Mouse (Mus musculus): Measurements from ENCODE around the gene Arid5a.

Gene Arid5a

DNA sequence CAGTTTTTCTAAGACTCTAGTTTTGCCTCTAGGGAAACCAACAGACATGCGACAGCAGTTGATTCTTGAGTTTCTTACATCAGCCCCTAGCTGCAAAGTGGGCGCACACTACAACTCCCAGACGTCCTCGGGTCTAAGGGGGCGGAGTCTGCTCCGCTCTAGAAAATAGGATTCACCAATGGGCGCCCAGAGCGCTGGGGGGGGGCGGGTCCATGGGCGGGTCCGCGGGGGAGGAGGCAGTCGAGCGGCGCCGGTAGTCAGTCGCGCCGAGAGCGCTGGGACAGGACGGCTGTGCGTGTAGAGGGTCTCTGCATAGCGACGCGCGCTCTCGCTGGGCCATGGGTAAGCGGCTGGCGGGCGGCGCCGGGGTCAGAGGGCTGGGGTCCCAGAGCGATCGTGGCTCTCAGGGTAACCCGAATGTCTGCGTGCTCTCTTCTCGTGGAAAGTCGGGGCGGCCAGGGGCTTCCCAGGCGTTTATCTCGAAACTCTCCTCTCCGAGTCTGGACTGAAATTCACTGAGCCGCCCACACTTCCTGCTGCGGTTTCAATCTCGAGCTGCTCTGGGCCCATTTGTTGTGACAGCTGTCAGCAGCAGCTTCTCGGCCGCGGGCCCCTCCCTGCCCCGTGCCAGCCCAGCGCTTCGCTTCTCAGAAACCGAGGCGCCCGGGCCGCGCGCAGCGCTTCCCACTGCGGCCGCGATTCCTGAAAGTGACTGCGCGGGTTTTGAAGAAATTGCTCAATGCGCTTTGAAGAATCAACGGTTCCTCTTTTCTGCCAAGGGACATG, at the start of gene Arid5a:
Gene Arid5a, plus strand, starts transcription at position 239 of the 786 bp plus-strand sequence.
- peak; percentile 92 to 93 for DNase-seq (ENCODE audit: low spot score in 2 of 2)

DNA sequence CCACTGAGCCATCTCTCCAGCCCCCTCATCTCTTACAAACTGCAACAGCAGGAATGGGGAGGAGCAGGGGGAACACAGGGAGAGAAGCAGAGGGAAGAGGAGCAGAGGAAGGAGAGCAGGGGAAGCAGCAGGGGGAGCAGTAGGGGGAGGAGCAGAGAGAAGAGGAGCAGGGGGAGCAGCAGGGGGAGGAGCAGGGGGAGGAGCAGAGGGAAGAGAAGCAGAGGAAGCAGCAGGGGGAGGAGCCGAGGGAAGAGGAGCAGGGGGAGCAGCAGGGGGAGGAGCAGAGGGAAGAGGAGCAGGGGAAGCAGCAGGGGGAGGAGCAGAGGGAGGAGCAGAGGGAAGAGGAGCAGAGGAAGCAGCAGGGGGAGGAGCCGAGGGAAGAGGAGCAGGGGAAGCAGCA, 48.9 kb upstream of the Arid5a start:
- DNase-seq (ENCODE audit: low spot score in 2 of 2): no peak

DNA sequence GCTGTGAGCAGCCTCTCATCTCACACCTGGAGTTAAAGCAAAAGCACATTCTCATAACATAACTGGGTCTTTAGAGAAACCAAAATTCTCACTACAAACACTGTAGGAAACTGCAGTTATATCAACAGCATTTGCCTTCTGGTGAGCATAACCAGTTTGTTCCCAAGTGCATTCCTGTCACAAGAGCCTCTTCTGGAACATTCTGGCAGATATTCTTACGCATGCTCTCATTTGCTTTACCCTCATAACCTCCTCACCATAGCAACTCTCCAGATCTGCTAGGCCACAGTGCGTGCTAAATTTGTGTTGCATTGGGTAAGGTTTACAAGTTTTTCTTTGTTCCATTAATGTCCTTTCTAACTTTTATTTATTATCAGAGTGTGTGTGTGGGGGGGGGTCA, 48.3 kb upstream of the Arid5a start:
- DNase-seq (ENCODE audit: low spot score in 2 of 2): no peak

DNA sequence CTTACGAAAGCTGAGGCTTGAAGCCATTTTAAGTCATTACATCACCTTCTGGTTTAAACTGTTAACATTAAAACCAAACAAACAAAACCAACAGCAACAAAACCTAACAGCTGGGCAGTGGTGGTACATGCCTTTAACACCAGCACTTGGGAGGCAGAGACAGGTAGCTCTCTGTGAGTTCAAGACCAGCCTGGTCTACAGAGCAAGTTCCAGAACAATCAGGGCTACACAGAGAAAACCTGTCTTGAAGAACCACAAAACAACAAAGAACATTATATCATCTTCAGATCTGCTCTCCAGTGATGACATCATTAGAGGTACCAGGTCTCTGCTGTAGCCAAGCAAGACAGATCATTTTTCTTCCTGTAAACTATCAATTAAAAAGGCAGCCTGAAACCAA, 47.1 kb upstream of the Arid5a start:
- no peak for DNase-seq (ENCODE audit: low spot score in 2 of 2)

DNA sequence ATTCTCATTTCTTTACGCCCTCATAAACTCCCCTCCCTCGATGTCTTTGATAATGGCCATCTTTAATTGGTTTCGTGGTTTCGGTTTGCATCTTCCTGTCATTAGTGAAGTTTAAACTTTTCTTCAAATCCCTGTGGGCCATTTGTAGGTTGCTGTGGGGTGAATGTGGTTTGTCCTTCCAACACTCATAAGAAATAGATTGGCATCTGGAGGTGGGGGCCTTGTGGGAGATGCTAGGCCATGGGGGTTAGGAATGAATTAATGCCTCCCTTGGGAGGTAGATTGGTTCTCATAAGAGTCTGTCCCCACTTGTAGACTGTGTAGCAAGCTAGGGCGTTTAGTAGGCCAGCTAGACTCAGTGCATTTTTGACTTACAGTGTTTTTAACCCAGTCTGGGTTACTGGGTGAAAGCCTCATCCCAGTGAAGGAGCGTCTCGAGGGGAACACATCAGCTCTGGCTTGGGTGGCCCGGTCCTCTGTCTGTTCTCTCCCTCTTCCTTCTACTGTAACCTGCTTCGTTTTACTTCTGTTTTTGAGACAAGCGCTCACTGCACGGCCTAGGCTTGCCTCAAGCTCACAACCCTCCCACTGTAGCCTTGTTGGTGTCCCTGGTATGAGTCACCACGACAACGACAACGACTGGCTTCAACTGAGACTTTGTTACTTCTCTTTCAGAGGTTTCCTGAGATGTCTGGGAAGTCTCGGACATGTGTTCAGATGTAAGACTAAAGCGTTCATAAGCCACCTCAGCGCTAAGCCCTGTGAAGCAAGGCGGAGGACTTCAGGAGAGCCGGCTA, 45.6 kb upstream of the Arid5a start:
- DNase-seq (ENCODE audit: low spot score in 2 of 2): peak; percentile 75 to 78

DNA sequence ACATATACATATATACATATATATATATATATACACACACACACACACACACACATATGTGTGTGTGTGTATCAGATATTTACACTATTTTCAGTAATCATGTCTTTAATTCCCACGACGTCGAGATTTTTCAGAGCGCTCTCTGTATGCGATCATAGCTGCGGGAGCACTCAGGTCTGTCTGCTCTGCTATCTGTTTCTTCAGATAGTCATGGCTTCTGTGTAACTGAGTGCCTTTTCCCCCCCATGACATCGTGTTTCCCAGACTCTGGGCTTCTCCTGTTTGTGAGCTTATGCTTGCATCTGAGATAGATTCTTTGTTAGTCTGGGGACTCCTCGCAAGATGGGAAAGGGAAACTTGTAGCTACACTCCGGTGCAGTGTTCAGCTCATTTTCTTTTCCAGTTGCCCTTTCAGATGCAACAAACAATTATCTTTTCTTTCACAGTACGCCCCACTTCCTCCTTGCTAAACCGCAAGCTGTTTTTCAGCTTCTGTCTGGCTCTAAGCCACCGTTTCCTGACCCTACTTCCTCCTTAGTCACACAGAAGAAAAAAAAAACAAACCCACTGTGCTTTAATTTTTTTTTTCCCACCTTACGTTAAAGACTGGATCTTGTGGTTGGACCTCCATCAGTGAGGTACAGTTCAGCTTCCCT, 43.6 kb upstream of the Arid5a start:
- DNase-seq (ENCODE audit: low spot score in 2 of 2): peak; percentile 89 to 90

DNA sequence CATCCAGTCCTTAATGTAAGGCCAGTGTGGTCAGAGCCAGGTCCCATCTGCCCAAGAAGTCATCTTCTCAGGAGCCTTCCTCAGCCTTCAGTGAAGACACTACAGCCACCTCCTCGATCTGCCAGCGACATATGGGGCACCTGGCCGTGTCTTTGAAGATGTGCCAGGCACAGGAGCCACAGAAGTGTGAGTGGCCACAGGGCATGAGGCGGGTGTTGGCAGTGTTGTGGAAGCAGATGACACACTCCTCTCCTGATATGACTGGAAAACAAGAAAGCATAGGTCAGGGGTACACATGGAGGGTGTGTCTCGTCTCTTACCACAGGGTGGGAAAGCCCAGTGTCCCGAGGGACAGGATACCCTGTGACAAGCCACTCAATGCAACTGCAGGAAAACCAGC, 41.2 kb upstream of the Arid5a start:
- no peak for DNase-seq (ENCODE audit: low spot score in 2 of 2)

DNA sequence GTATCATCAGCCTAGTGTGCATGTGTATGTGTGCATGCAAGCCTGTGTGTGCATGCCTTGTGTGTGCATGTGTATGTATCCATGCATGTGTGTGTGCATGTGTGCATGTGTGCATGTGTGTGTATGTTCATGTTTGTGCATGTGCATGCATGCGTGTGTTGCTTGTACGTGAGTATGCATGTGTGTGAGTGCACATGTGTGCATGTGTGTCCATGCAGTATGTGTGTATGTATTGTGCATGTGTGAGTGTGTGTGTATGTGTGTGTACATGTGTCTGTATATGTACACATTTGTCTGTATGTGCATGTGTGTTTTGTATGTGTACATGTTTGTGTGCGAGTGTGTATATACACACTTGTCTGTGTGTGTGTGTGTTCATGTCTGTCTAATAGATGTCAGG, 39.9 kb upstream of the Arid5a start:
- no peak for DNase-seq (ENCODE audit: low spot score in 2 of 2)

DNA sequence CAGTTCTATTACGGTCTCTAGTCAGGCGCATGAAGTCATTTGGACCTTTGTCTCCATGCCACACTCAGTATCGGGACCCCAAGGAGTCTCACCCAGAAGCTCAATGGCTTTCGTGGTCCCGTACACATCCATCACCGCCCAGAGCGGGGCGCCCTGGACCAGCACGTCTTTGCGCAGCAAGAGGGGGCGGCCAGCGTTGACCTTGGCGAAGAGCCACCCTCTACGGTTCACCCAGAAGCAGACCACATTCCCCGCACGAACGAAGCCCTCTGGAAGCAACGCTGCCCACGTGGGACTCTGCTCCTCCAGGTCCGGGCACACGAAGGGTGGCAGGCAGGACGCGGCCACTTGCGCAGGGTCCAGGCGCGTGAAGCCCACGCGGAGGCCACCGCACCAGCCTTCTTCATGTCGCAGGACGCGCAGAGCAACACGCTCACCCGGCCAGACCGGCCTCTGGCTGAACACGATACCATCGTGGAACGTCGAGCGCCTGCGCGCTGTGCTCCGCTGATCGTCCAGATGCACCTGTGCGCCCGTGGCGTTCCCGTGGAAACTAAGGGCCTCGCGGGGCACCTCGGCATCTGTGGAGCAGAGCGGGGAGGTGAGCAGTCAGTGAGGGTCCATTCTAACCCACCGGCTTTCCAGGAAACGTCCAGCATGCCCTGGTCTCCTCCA, 38.3 kb upstream of the Arid5a start:
- no peak for DNase-seq (ENCODE audit: low spot score in 2 of 2)

DNA sequence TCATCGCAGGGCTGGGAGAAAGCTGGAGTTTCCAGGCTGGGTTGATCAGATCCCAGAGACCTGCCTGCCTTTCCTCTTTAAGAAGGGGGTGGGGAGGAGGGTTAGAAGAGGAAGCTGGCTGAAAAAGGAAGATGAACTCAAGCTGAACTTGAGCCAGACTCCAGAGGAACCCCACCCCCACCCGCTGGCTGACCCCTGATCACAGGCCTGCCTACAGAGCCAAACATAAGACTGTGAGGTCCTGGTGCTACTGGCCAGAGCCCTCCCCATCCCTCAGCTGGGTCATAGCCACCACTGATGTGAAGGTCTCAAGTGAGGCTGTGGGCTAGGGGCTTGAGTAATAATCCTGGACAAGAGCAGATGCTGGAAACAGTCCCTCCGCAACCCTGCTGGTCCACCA, 36.9 kb upstream of the Arid5a start:
- DNase-seq (ENCODE audit: low spot score in 2 of 2): no peak

DNA sequence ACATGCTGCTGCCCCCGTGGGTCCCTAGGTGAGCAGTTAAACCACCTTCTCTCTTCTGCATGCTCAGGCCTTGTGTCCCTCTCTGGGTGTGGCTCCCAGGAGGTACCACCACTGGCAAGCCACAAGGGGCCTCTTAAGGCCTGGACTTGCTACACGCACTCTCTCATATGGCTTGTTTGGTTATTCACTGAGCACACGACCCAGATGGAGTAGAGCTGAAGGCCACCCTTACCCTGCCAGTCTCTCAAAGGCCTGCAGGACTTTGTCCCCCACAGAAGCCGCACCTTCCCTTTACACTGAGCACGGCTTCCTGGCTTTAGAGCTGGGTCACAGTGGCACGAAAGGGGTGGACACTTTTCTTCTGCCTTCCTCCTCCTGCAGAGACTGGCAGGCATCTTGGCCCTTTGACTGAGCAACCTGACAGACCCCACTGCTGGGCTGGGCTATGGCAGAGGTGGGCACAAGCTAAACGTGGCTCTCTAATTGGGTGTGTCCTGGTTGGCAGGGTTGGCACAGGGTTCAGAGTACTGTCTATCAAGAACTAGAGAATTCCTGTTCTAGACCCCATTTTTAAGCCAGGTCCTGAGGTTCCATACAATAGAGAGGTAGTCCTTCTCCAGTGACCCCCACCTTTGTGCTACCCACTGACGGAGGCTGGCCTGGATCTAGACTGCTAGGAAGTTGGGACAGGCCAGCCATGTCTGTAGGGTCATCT, 35.9 kb upstream of the Arid5a start:
- DNase-seq (ENCODE audit: low spot score in 2 of 2): peak in 1 of 2 experiments; percentile 31

DNA sequence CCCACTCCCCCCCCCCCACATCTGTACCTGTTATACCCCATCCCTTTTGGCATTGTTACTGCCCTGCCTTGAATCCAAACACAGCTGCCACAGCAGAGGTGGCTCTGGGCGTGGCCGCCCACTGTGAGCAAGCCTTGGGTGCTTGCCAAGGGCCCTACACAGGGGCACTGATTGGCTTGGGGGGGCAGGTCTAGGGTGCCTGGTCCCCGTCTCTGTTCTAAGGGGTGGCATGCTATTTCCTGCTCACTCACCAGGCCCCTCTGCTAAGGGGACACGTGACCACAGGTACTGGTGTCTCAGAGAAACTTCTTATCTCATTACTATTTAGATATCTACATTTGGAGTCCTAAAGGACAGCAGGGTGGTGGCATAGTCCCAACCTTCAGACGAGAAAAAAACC, 35.0 kb upstream of the Arid5a start:
- peak; percentile 83 to 85 for DNase-seq (ENCODE audit: low spot score in 2 of 2)

DNA sequence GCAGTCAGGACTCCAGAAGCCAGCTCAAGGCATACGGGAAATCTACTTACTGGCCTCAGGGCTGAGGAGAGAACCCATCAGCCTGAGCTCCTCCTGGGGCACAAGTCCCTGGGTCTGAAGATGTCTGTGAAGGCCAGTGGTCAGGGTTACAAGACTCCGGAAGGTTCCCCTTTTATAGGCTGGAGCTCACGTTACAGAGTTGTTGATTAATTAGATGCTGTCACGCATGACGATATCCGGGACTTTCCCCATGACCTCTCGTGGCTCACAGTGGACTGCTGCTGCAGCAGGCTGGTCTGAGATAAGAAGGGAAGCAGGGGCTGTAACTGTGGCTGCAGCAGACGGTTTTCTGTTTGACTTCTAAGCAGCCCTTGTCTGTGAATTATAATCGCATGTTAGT, 34.2 kb upstream of the Arid5a start:
- peak; percentile 86 to 90 for DNase-seq (ENCODE audit: low spot score in 2 of 2)

DNA sequence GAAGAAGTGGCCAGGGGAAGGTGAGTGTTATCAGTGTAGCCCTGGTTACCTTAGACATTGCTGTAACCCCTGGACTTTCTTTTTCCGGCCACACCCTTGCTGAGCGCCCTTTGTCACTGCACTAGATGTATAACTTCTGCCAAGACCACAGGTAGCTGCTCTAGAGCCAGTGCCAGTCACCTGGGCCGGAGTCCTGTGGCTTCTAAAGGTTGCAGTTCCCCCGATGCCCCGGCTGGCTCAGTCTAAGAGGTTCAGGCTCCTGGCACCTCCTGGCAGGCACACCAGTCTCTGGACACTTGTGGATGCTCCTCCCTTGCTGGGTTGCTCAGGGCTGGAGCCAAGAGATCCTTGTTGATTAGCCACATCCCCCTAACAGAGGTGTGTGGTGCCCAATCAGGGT, 33.1 kb upstream of the Arid5a start, which contains the start of gene Neurl3:
Gene Neurl3, minus strand, starts transcription at position 225 of the 400 bp plus-strand sequence.
- DNase-seq (ENCODE audit: low spot score in 2 of 2): no peak

DNA sequence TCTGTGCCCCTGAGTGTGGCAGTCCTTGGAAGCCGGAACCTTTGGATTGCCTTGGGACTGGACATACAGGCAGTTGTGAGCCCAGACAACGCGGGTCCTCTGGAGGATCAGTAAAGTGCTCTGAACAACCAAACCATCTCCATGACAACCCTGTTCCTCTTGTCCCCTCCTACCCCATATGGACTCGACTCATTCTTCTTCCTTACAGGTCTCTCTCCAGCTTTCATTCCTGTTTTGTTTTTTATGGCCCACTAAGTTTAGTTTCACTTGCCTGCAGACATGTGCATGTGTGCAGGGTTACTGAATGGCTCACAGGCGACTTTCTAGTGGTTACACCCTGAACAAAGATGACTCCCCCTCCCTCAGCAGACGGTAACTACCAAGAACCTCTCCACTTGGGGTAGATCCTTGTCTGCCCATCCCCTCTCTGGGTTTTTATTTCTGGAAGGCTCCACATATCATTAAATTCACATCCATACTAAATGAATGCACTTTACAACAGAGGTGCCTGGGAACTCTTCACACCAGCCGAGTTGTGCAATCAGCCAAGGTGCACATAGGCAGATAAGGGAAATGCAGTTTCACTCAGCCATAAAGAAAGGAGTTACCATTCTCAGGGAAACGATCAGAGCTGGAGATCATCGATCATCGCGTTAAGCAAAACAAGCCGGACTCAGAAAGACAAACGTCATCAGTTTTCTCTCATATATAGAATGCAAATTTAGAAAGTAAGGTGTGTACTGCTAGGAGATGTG, 31.7 kb upstream of the Arid5a start:
- no peak for DNase-seq (ENCODE audit: low spot score in 2 of 2)

DNA sequence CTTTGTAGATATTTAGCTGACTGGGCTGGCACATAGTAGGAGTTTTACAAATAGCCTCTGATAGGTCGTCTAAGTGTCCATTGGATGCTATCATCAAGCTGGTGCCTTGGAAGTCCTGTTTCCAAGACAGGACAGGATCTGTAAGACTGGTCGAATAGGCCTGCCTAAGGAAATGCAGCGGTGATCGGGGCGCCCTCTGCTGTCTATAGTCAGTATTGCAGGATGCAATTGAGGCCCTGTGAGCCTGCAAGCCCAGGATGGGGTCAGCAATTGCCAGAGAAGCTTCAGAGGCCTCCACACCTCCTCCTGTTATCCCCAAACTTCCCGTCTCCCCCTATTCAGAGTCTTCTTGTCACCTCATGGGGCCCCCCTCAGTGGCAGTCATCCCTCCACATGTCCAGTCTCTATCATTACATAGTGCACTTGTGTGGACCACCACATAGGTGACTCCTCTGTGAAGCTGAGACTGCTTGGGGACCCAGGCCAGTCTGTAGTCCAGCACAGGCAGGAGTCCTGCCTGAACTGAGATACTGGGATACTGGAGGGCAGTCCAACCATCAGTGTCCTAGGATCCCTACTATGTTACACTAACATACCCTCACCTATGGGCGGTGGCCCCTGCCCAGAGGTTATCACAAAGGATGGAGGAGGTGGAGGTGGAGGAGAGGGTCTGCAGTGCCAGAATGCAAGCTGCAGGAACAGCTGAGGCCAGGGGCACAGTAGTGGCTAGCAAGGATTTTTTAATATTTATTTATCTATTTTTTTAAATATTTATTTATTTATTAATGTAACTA, 30.1 kb upstream of the Arid5a start:
- peak; percentile 76 for DNase-seq (ENCODE audit: low spot score in 2 of 2)

DNA sequence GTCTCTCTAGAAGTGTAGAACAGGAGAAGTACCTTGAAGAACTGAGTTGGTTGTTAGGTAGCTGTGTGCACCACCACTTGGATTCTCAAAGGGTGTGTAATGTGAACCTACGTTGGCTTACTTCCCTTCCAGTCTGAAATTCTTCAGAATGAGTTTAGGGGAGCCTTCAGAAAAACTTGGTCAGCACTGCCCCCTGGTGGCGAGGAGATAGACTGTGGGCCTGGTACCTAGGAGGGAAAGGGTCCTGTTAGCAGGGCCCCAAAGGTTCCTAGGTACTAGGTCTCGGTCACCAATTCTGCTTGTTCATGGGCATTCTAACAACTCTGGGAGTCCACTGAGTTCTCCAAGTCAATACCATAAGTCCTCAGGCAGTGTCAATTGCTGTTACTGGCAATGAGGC, 28.3 kb upstream of the Arid5a start:
- DNase-seq (ENCODE audit: low spot score in 2 of 2): peak; percentile 80 to 87

DNA sequence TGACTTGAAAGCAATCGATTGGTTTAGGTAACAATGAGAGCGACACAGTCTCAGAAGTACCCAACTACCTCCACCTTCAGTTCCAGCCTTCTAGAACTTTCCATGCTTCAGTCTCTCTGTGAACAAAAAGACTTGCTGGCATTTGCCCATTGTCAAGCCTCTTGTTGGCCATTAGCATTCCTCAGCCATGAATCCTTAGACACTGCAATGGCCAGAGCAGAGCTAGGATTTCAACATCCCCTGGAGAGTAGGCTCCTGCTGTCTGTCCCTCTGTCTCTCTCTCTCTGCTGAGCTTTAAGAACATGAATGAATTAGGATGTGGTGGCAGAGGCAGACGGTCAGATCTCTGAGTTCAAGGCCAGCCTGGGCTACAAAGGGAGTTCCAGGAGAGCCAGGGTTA, 26.6 kb upstream of the Arid5a start:
- DNase-seq (ENCODE audit: low spot score in 2 of 2): no peak

DNA sequence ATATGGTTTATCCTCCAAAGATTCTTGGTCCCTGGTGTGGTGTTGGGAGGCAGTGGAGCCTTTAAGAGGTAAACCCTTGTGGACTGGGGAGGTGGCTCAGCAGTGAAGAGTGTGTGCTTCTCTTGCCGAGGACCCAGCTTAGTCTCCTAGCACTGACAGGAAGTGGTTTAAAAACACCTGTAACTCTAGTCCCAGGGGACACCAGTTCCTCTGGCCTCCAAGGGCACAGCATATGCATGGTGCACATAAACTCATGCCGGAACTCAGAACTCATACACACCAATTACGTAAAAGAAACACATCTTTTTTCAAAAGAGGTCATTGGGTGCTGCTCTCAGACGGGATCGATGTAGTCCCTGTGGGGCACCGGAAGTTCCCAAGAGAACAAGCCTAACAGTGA, 25.7 kb upstream of the Arid5a start:
- peak; percentile 85 to 88 for DNase-seq (ENCODE audit: low spot score in 2 of 2)

DNA sequence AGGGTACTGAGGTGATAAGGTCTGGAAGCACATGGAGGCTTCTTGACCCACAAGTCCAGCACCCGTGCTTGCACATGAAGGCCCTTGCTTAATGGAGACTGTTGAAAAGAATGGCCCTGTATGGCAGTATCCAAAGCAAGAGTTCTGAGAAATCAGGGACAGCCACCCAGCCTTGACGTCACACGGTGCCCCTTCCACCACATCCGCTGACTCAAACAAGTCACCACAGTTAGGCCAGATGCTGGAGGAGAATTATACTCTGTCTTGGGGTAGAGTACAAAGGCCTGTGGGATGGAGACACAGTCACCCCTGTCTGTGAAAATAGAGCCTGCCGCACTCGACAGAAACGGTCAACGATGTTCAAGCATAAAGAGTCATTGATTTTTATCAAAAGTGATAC, 14.1 kb upstream of the Arid5a start:
- DNase-seq (ENCODE audit: low spot score in 2 of 2): no peak
